24 mouse cellular contexts compared by ENCODE assay signal in the genomic region with DNA sequence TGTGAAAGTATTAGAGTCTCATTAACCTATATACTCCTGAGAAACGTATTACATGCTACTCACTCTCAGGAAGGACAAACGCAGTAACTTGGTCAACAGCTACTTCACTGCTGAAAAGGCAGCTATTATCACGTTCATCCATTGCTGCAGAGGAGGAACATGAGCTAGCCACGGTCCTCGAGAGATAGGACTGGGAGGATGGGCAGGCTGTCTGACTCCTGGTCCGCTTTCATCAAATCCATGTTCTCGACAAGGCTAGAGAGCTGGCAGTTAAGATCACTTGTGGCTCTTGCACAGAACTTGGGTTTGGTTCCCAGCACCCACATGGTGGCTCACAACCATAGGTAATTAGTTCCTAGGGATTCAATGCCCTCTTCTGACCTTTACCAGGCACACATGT. TPM values are rescaled to one million over a fixed set of nuclear protein-coding genes. Genes with fewer than 3 reads are reported as not detected.
A peak's percentile ranks its signal among the peaks of the same experiment; 100 is the strongest.
DNase-seq lines count a peak whose midpoint lies in the region; ATAC-seq lines count a peak whose summit lies in the region.
"Had no signal": no experiment of that assay in that cellular context is flagged by ENCODE, and none has a peak within 500 bp of the region (broad histone marks: within the 10 kb centered on the region; RNA-seq: fewer than 3 reads in every experiment).

No protein-coding gene starts in this region.

- 0 out of 2 replicates have a peak overlapping the region, but pooled peaks have one; percentile 6 for H3K4me2 ChIP-seq in liver, embryonic 13.5 days
- H3K4me2 ChIP-seq in liver, embryonic 16.5 days (ENCODE audit: low read depth, low read length), result no peak overlapping the region
- no peak overlapping the region for H3K4me2 ChIP-seq in hindbrain, embryonic 13.5 days
- H3K4me2 ChIP-seq: forebrain, embryonic 13.5 days; heart, embryonic 13.5 days; hindbrain, embryonic 12.5 days had no signal

- peaks cover 39% of the 10 kb centered on the region for H3K36me3 ChIP-seq in liver, embryonic 13.5 days
- H3K36me3 ChIP-seq in liver, embryonic 16.5 days (ENCODE audit: control insufficient read depth, insufficient read depth), result peaks cover 21% of the 10 kb centered on the region
- no peaks in the 10 kb centered on the region for H3K36me3 ChIP-seq in hindbrain, embryonic 13.5 days
- H3K36me3 ChIP-seq: hindbrain, embryonic 12.5 days had no signal

- WGBS in liver, embryonic 13.5 days (ENCODE audit: insufficient replicate concordance), result 33% methylated on average over 7 of the region's 7 CpGs
- 37% methylated on average over 7 of the region's 7 CpGs for WGBS in liver, embryonic 16.5 days (ENCODE audit: insufficient replicate concordance)
- 91% methylated on average over 7 of the region's 7 CpGs for WGBS in hindbrain, embryonic 13.5 days

- H3K9me3 ChIP-seq in liver, embryonic 13.5 days (replicated peaks), result no peaks in the 10 kb centered on the region
- H3K9me3 ChIP-seq in liver, embryonic 16.5 days (replicated peaks; ENCODE audit: control insufficient read depth, low read length), result no peaks in the 10 kb centered on the region
- H3K9me3 ChIP-seq in hindbrain, embryonic 13.5 days, result no peaks in the 10 kb centered on the region
- H3K9me3 ChIP-seq: heart, embryonic 10.5 days; hindbrain, embryonic 12.5 days had no signal

- no peak overlapping the region for H3K9ac ChIP-seq in liver, embryonic 13.5 days
- H3K9ac ChIP-seq in liver, embryonic 16.5 days (ENCODE audit: low read depth, low read length), result no peak overlapping the region
- H3K9ac ChIP-seq in hindbrain, embryonic 13.5 days, result no peak overlapping the region
- H3K9ac ChIP-seq: forebrain, embryonic 13.5 days; heart, embryonic 13.5 days; hindbrain, embryonic 12.5 days had no signal

- DNase-seq in spleen, postnatal 36 days (ENCODE audit: low spot score in 2 of 2), result peak; percentile 15 to 40
- no peak for DNase-seq in spleen, postnatal 14 days (ENCODE audit: low spot score in 2 of 2)
- no peak for DNase-seq in liver, embryonic 13.5 days
- no peak for DNase-seq in spleen, adult 12 weeks (ENCODE audit: low spot score)
- DNase-seq: adrenal gland, adult 2 months; adrenal gland, postnatal 25 days; cerebellum, adult 11-12 months; cerebellum, adult 8-10 months; gastrocnemius, postnatal 10 days; gastrocnemius, postnatal 36 days; heart, adult 2 months had no signal

- H3K4me3 ChIP-seq in liver, embryonic 13.5 days (replicated peaks), result no peak overlapping the region
- H3K4me3 ChIP-seq in liver, embryonic 16.5 days (ENCODE audit: low read depth, low read length), result no peak overlapping the region
- H3K4me3 ChIP-seq in hindbrain, embryonic 13.5 days, result no peak overlapping the region
- H3K4me3 ChIP-seq: forebrain, embryonic 10.5 days; forebrain, embryonic 13.5 days; heart, adult 2 months; heart, embryonic 10.5 days; heart, embryonic 13.5 days; hindbrain, embryonic 12.5 days had no signal

- H3K4me1 ChIP-seq in liver, embryonic 13.5 days (replicated peaks), result peaks cover 66% of the 10 kb centered on the region
- peaks cover 29% of the 10 kb centered on the region for H3K4me1 ChIP-seq in liver, embryonic 16.5 days (ENCODE audit: control insufficient read depth, low read depth, low read length)
- H3K4me1 ChIP-seq in hindbrain, embryonic 13.5 days (replicated peaks), result peaks cover 33% of the 10 kb centered on the region

- H3K27ac ChIP-seq in liver, embryonic 13.5 days, result peak overlapping the region; percentile 56
- H3K27ac ChIP-seq in liver, embryonic 16.5 days (ENCODE audit: low read length), result peak overlapping the region; percentile 41; the same call in 1 of the 2 replicates
- no peak overlapping the region for H3K27ac ChIP-seq in hindbrain, embryonic 13.5 days
- H3K27ac ChIP-seq: forebrain, embryonic 10.5 days; forebrain, embryonic 13.5 days; heart, adult 2 months; heart, embryonic 10.5 days; heart, embryonic 13.5 days; hindbrain, embryonic 12.5 days had no signal

- ATAC-seq in liver, embryonic 13.5 days (ENCODE audit: low read depth), result peak; percentile 43; the same call in 1 of the 2 replicates
- ATAC-seq in liver, embryonic 16.5 days (ENCODE audit: low read depth), result no peak
- ATAC-seq in hindbrain, embryonic 13.5 days (ENCODE audit: low FRiP score), result no peak
- ATAC-seq: CD4-positive, CD25-positive, alpha-beta regulatory T cell, adult 4 months; forebrain, embryonic 13.5 days; forebrain, embryonic 16.5 days; hindbrain, embryonic 16.5 days had no signal

- no peaks in the 10 kb centered on the region for H3K27me3 ChIP-seq in liver, embryonic 13.5 days
- H3K27me3 ChIP-seq in liver, embryonic 16.5 days (ENCODE audit: control insufficient read depth, insufficient read depth, low read depth, low read length), result no peaks in the 10 kb centered on the region
- no peaks in the 10 kb centered on the region for H3K27me3 ChIP-seq in hindbrain, embryonic 13.5 days
- H3K27me3 ChIP-seq: heart, embryonic 13.5 days; hindbrain, embryonic 12.5 days had no signal

RNA-seq across cellular contexts. Expression of a gene that starts 52.6 kb away (rescaled TPM):
- 0.39 and 0.63 TPM in 2 replicates for polyA plus RNA-seq in liver, embryonic 13.5 days (2015; fragmentation: Nextera tagmentation; extraction: Ambion mirVana)
- polyA plus RNA-seq in liver, embryonic 16.5 days (2015; fragmentation: Nextera tagmentation; extraction: Ambion mirVana), result 0.33 and 0.46 TPM in 2 replicates
- not detected in 2 replicates for polyA plus RNA-seq in hindbrain, embryonic 13.5 days (2015; fragmentation: Nextera tagmentation; extraction: Ambion mirVana)
- polyA plus RNA-seq: brain, embryonic 14.5 days; C2C12; CD4-positive, CD25-positive, alpha-beta regulatory T cell, adult 4 months; embryonic facial prominence, embryonic 11.5 days; forebrain, embryonic 10.5 days; forebrain, embryonic 13.5 days; forebrain, embryonic 16.5 days; heart, embryonic 10.5 days; hindbrain, embryonic 16.5 days had no signal

RNA-seq across cellular contexts. Expression of a gene that starts 53.2 kb away (rescaled TPM):
- 147 and 193 TPM in 2 replicates for polyA plus RNA-seq in liver, embryonic 13.5 days (2015; fragmentation: Nextera tagmentation; extraction: Ambion mirVana)
- polyA plus RNA-seq in liver, embryonic 16.5 days (2015; fragmentation: Nextera tagmentation; extraction: Ambion mirVana), result 196 and 232 TPM in 2 replicates
- 94.7 and 95.1 TPM in 2 replicates for polyA plus RNA-seq in hindbrain, embryonic 13.5 days (2015; fragmentation: Nextera tagmentation; extraction: Ambion mirVana)

Comparison
In these comparisons a context has a peak if more than half of its experiments do, and no peak if none do; other contexts are left out.
1. DNase-seq: peak in spleen, postnatal 36 days (2 of 2); none in spleen, postnatal 14 days (0 of 2), liver, embryonic 13.5 days (single experiment) and spleen, adult 12 weeks (single experiment).